Mouse (Mus musculus) layer of hippocampus, adult 11-12 months (tissue): Measurements from ENCODE around the gene Cyp4f18.
A peak's percentile ranks its signal among the peaks of the same experiment; 100 is the strongest.
"Not testable (repeated sequence)": the region's sequence is repeated elsewhere in the genome, so short reads cannot be mapped to it uniquely, and the experiment has no call there.

Source experiments
- DNase-seq: peaks from one replicate; pipeline ENCODE4 v3.0.0; 2022; ENCODE audit warnings: low spot score

Cyp4f18 gene

GRCm38 (mm10) chr8:71981032-71981431, 28.4 kb downstream of the Cyp4f18 start:
- no peak for DNase-seq

DNA sequence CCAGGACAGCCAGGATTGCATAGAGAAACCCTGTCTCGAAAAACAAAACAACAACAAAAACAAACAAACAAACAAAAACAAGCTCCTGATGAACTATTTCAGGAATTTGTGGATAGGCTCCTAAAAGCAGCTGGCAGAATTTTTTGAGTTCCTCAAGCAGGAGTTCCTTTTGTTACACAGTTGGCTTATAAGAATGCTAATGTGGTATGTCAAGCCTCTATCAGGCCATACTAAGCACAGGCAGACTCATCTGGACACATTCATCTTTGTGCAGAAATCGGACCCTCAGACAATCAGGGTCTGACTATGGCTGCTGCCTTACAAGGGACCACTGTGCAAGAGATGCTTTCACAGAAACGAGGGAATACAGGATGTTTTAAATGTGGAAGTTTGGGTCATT, 35.2 kb downstream of the Cyp4f18 start:
- no peak for DNase-seq

- peak; percentile 36 for DNase-seq
These were observed 37.5 kb downstream of the Cyp4f18 start for GRCm38 (mm10) chr8:71971945-71972344.

DNA sequence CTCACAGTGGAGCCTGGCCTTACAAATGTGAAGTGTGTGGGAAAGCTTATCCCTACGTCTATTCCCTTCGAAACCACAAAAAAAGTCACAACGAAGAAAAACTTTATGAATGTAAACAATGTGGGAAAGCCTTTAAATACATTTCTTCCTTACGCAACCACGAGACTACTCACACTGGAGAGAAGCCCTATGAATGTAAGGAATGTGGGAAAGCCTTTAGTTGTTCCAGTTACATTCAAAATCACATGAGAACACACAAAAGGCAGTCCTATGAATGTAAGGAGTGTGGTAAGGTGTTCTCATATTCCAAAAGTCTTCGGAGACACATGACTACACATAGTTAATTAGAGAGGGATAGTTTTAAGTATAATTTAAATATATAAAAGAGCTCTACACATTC, 40.8 kb downstream of the Cyp4f18 start:
- no peak for DNase-seq

- DNase-seq = no peak
These were observed 41.3 kb downstream of the Cyp4f18 start for GRCm38 (mm10) chr8:71968100-71968499.

DNA sequence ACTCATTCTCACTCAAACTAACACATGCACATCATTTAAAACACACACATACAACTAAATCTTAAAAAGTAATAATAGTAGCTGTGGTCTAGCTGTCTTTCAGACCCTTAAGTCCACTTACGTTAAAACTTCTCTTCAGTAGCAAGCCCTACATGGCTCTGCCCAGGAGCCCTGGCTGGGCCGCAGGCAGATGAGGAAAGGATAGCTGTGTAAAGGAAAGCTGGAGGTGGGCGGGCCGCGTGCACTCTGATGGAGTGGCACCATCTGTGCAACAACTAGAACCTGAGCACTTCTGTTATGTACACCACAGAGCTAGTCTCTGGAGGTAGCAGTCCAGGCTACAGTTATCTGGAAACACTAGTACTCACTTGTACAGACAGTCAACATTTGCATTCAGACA, 42.2 kb downstream of the Cyp4f18 start:
- DNase-seq = no peak

- DNase-seq = no peak
These were observed 43.0 kb downstream of the Cyp4f18 start for GRCm38 (mm10) chr8:71966411-71966810.

GRCm38 (mm10) chr8:71965166-71965565, 44.3 kb downstream of the Cyp4f18 start:
- no peak for DNase-seq

DNA sequence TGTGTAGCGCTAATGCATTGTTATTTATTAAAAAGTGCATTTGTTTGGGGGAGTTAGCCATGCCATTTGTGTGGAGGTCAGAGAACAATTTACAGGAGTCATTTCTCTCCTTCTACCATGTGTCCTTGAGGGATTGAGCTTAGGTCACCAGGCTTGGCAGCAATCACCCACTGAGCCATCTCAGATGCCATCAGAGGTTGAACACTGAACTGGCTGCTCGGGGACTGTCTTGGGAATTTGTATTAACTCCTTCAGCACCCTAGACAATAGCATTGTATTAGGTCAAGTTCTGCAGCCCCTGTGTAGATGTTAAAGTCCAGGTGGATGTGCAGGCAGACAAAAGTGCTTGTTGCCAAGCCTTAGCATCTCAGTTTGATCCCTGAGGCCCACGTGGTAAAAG, 45.4 kb downstream of the Cyp4f18 start:
- no peak for DNase-seq

DNA sequence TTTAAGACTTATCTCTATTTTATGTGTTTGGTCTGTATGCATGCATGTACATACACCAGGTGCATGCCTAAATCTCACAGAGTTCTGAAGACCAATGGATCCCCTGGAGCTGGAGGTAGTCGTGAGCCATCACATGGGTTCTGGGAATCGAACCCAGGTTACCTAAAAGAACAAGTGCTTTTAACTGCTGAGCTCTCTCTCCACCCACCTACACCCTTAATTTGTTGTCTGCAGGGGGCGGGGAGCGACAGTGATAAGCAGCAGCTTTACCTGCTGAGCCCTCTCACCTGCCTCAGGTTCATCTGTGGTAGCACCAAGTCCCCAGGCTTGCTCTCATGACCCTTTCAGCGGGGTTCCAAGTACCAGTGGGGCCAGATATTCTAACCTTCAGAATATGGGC, 47.6 kb downstream of the Cyp4f18 start:
- no peak for DNase-seq

DNA sequence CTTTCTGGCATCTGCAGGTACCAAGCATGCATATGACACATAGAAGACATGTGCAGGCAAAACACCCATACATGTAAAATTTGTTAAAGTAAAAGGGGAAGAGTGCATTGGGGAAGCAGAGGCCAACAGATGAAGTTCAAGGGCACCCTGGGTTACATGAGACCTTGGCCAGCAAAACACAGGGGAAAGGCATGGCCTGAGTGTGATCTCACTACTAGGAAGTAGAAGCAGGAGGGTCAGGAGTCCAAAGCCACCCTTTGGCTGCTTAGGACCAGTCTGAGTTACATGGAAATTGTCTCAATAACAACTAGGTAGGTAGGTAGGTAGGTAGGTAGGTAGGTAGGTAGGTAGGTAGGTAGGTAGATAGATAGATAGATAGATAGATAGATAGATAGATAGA, 48.9 kb downstream of the Cyp4f18 start:
- no peak for DNase-seq

DNA sequence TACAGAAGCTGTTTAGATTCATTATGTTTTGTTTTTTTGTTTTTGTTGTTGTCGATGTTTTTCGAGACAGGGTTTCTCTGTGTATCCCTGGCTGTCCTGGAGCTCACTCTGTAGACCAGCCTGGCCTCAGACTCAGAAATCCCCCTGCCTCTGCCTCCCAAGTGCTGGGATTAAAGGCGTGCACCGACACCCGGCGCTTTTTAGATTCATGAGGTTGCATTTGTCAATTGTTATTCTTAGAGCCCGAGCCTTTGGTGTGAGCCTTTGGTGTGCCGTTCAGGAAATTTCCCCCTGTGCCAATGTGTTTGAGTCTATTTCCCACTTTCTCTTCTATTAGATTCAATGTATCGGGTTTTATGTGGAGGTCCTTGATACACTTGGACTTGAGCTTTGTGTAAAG, 54.8 kb downstream of the Cyp4f18 start:
- no peak for DNase-seq

DNA sequence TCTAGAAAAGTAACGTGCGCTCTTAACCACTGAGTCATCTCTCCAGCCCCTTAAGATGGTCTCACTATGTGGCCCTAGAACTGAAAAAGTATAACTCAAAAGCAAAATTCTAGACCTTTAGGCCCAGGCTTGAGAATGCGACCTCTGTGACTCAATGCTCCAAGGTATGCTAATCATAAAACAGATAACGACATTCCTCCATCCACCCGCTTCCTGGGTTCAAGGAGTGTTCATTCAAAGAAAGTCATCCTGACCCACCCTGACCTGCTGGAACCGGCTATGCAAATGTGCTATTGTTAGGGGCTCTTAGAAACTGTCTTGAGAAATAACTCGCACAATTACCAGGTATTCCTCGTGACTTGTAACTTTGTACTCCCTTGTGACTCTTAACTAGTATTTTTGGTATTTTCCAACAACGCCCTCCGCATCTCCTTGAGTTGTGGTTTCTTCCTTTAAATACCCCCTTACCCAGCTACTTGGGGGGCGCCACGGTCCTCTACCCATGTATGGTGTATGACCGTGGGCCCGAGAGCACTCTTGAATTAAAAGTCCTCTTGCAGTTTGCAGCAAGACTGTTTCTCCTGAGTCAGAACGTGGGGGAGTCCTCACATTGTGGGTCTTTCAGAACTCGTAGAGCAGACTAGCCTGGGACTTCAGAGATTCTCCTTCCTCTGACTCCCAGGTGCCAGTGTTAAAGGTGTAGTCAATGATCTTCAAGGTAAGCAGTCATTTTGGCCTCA, 56.3 kb downstream of the Cyp4f18 start:
- DNase-seq = not testable (repeated sequence)

GRCm38 (mm10) chr8:71952489-71952888, 56.9 kb downstream of the Cyp4f18 start:
- DNase-seq = no peak

DNA sequence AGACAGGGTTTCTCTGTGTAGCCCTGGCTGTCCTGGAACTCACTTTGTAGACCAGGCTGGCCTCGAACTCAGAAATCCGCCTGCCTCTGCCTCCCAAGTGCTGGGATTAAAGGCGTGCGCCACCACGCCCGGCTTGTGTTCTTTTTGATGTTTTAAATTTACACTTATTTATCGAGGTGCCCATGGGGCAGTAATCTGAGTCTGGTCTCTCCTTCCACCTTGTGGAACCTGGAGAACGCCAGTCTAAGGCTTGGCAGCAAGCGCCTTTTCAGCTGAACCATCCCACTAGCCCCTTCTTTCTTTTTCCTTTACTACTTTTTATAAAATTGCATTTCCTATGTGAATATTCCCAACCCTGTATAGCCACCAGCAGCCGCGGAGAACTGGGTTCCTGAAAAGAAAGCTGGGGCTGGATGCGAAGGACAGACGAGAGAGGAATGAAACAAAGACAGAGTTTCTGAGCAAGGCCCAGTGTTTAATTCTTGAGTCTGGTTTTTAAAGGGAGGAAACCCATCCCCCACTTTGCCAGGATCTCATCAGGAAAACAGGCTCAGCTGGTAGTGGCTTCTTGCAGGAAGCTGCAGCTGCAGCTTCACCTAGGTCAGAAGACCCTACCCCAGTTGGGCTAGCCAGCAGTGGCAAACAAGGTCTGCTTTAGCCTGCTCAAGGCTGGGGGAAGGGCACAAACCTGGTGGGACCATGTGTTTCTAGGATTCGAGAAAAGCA, 57.8 kb downstream of the Cyp4f18 start:
- DNase-seq = no peak

DNA sequence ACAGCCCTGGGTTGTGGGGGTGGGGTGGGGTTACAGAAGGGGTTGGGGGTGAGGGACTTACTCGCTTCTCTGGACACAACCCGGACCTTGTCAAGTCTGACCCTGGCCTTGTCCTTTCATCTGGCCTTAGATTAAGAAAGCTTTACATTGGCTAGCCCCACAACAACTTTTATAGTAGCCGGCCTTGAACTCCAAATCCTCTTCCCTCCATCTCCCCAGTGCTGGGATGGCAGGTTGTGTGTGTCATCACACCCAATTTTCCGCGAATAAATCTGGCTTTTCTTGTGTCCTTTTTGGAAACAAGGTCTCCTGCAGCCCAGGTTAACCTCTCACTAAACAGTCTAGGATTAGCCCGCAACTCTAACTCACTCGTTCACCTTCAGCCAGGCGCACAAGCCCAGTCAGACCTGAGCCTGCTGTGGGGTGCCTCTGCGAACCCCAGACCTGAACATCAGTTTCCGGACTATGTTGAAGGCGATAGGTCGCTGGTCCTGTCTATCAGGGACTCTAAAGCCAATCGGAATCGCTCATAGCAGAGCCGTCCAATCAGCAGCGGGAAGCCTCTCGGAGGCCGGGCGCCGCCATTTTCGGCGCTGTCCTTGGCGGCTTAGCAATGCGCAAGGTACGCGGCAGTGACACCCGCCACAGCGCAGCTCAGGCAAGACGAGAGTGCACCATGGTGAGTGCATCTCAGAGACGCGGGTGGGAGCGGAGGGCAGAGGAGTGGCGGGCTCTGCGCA, 58.8 kb downstream of the Cyp4f18 start, which contains the start of gene Zfp961:
Gene Zfp961 (plus strand): TSS at position 557 of the 740 bp plus-strand sequence.
- DNase-seq = peak; percentile 98

DNA sequence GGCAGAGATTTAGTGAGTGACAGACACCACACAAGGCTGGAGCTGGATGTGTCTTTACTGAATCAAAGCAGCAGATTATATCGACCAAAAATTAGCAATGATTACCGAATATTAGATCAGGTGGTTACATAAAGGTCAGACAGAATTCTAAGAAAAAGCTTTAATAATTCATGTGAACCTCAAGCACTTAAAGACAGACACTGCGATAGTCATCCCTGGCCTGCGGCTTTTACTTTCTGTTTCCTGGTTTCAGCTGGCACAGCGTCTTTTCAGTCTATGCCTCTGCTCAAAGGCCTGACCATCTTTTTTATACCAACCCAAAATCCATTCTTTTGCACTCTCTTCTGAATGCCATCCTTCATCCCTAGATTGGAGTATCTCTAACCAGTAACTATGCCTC, 60.8 kb downstream of the Cyp4f18 start:
- DNase-seq = no peak

DNA sequence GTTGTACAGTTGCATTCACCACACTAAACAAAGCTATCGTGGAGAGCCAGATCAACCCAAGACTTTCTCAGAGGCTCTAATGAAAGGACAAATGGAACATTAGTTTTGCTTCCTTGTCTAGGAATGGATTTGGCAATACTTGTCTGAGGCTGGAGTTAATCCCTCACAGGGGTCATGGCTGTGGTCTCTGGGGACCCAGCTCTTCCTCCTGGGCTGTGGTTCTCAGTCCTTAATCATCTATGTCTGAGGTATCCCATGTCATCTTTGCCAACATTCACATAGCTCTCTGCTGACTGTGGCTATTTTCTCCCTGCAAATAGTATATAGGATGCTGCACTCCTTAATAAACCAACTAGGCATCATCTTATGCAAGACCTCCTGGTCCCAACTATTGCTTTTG, 67.7 kb downstream of the Cyp4f18 start:
- no peak for DNase-seq

- no peak for DNase-seq
These were observed 68.9 kb downstream of the Cyp4f18 start for GRCm38 (mm10) chr8:71940293-71941208.
